Mouse (Mus musculus): ENCODE data around the gene Safb.
A peak's percentile ranks its signal among the peaks of the same experiment; 100 is the strongest.

The Safb gene

GRCm38 (mm10) chr17:56561866-56562265 is 22.8 kb upstream of the Safb start:
- DNase-seq = no peak

- no peak for DNase-seq
Measured at GRCm38 (mm10) chr17:56566293-56566692, 18.3 kb upstream of the Safb start.

- no peak for DNase-seq
Measured at GRCm38 (mm10) chr17:56566918-56567317, 17.7 kb upstream of the Safb start.

DNA sequence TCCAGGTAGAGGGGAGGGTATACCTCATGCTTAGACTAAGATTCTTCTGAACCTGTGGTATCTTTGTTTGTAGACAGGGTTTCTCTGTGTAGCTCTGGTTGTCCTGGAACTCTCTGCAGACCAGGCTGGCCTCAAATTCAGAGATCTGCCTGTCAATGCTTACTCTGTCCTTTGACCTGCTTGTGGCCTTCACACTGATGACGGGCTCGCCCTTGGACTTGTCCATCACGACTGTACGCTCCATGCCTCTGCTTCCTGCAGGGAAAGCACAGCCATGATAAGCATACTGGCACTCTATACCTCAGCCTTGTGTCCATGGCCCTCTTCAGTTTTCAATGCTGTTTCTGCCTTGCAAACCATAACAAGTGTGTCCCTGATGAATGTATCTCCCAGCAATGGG is 17.3 kb upstream of the Safb start:
- no peak for DNase-seq

DNA sequence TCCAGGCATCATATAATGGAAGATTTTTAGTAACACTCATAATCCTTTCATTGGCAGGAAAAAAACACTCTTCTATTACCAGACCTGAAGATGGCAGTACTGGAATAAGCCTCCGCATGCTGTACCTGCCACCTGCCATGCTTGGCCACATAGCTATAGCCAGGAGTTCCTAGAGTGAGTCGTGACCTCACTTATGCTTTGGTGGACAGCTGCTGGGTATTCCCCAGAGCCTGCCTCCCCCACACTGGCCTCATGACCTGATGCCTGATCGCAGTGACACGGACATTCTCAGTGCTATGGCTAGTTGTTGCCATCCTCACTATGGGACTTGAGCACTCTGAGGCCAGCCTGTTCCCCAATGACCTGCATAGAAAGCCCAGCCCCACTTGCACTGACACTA is 14.3 kb upstream of the Safb start:
- DNase-seq = no peak

- DNase-seq = peak; percentile 37 to 56
Measured at GRCm38 (mm10) chr17:56572154-56572553, 12.5 kb upstream of the Safb start.

DNA sequence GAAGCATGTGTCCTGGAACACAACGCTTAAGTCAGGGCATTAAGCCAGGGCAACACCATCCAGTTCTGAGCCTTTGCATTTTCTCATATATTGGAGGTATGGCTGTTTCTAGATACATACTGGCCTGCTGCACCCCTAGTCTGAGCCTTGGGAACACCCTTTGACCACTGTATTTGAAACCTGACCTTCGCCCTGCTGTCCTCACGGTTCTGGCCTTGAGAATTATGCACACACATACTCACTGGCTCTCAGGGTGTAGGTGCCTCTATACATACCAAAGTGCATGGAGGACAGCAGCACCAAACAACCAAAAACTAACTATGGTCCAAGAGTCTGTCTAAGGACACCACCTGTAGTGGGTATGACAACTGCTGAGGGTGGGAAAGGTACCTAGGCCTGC is 11.7 kb upstream of the Safb start:
- no peak for DNase-seq

DNA sequence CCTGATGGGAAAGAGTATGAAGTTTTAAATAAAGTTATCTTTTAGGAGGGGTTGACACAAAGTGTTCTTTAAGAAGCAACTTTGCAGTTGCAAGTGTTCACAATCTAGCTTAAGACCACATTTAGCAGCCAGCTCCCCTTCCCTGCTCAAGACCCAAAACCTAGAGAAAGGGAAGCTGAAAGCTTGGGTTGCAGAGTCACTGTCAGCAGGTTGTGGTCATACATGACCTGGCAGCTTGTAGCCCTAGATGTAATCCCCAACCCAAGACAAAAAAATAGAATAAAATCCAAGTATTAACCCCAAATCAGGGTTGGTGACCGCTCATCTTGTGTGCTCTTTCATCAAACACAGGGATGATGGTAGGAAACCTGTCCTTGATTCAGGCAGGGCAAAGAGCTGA is 1.6 kb upstream of the Safb start:
- no peak for DNase-seq

- no peak for DNase-seq
Measured at GRCm38 (mm10) chr17:56583611-56584256, 891 bp upstream of the Safb start.

DNA sequence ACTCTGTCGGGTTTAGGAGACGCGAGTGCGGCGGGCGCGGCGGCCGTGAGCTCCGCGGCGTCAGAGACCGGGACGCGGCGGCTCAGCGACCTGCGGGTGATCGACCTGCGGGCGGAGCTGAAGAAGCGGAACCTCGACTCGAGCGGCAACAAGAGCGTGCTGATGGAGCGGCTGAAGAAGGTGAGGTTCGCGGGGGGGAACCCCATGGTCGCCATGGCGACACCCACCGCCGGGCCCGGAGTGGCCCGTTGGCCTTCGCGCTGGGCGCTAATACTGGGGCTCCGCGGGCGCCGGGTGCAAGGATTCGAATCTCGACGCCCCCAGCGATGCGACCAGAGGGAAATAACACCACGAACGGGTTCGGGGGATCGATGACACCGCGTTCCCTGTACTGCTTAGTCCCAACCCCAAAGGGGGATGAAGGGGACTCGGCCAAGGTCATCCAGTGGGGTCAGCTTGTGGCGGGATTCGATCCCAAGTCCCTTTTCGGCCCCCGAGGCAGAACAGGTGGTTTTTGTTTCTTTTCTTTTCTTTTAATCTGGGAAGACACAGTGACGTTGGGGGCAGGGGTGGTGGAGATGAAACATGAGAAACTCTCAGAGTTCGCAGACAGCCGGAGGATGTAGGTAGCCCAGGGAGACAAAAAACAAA is 671 bp downstream of the Safb start:
- DNase-seq = peak; percentile 63 to 76

DNA sequence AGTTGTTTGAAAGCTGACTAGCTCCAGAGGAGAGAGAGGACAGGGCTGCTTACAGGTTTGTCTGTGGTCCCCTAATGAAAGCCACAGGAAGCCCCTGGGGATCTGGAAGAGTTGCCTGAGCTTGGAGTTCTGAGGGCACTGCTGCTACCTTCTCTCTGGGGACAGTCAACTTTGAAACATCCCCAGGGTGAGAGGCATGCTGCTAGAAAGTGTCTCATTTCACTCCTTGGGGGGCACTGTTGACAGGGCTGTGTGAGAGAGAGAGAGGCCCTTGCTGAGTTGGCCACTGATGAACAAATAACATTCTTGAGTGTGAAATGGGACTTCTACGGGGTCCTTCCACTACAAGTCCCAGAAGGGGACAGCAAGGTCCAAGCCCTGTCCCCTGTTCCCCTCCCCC is 3.1 kb downstream of the Safb start:
- DNase-seq = no peak

DNA sequence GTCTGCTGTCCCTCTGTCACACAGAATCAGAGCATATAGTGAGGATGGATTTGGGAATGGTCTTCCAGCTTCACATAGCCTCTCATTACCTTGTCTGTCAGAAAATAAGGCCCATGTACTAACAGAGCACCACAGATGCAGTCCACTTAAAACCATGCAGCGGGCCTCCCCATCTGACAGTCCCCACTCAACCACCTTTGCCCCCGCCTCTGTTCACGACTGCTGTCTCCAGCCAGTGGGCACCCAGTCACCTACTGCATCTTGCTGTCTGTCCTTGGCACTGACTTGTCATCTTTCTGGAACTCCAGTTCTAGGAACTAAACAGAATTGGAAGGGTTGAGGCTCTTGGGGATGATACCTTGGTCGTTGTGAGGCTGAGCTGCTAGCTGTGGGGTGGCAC is 4.3 kb downstream of the Safb start:
- no peak for DNase-seq

DNA sequence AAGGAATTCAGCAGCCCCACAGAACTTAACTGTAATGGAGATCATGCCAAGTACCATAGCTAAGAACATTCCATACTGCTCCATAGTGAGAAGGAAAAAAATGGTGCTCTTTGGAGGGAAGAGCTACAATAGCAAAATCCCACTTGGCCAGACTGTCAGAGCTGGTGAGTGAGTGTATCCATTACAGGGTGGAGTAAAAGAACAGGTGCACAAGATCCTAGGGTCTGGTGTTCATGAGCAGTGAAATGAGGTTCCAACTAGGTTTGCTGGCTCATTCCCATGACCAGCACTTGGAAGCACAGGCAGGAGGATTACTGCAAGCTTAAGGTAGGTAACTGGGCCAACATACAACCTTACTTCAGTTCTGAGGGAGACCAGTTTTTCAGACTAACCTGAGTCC is 7.9 kb downstream of the Safb start:
- no peak for DNase-seq

DNA sequence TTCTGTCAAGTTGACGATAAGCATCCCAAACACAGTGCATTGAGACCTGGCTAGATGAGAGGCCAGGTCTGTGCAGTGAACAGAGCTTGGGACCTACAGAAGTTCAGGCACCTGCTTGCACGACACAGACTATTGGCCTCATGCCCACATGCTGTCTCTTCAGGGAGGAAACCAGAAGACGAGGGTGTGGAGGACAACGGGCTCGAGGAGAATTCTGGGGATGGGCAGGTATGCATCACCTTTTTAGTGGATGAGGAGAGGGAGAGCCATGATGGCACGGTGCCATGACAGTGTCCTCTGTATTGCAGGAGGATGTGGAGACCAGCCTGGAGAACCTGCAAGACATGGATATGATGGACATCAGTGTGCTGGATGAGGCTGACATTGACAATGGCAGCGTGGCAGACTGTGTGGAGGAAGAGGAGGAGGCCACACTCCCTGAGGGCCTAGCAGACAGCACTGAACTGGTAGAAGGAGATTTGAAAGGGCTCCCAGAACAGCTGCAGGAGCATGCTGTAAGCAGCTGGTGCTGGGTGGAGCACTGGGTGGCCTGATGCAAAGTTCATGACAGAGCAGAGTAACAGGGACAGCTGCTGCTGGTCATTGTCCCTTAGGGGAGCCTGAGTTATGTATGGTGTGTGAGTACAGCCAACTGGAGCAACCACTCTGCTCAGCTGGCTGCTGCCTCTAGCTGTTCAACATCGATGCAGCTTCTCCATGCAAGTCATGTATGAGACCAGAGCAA is 9.1 kb downstream of the Safb start:
- DNase-seq = peak in 1 of 2 experiments; percentile 49

- no peak for DNase-seq
Measured at GRCm38 (mm10) chr17:56603186-56604069, 18.8 kb downstream of the Safb start.

DNA sequence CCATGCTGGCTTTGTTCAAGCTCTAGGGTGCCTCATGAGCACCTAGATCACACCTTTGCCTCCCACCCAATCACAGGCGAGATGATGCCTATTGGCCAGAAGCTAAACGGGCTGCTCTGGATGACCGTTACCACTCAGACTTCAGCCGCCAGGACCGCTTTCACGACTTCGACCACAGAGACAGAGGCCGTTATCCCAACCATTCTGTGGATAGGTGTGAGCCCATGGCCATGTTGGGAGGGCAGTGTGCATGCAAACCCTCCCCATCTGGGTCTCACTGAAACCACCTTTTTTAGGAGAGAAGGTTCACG is 19.4 kb downstream of the Safb start:
- no peak for DNase-seq

DNA sequence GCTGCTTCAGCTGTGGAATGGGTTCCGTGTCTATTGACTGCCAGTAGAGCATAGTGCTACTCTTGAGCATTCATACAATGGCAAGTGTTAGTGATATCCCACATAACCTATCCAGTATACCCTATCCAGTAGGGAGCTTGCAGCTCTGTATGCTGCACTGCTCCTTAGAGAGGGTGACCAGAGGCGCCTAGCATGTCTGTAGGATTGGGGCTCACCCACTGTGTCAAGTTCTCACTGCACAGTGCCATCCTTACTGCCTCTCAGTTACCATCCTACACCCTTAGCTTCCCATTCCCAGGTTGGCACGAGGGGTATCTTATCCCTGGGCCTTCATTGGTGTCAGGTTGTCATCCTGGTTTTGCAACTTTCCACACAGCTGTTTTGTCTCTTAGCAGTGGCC is 19.8 kb downstream of the Safb start:
- DNase-seq = no peak

DNA sequence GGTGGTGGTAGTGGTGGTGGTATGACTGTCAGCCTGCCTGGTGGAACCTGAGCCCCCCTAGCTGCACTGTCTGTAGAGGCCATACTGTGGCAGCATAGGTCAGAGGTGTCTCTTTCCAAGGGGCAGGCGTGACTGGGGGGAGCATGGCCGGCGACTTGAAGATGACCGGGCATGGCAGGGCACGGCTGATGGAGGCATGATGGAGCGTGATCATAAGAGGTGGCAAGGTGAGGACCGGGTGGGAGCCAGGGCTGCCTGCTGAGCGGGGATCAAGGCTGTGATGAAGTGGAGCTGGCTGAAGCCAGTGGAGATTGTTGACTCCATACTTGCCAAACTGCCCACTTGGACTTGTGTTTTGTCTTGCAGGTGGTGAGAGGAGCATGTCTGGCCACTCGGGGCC is 20.8 kb downstream of the Safb start:
- no peak for DNase-seq

DNA sequence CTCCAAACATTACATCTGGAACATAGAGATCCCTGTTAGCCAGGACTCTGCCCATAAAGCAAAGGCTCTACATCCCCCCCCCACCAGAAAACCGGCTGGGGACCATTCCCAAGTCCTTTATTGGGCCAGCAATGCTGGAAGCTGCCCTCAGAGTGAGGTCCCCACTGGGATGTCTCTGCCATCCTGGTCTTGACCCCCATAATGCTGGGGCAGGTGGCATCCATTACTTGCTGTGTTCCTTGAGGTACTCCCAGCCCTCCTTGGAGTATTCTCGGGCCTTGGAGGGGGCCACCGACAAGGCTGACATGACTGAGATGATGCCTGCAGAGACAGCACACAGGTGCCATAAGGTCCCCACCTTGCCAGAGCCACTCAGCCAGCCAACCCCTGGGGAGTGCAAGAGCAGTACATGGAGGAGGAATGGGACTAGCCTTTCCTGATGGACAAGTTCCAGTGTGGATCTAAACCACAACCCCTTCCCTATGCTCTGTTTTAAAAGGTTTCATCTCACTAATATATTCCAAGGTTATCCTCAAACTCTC is 23.0 kb downstream of the Safb start:
- DNase-seq = no peak

GRCm38 (mm10) chr17:56608699-56609098 is 24.1 kb downstream of the Safb start:
- peak in 1 of 2 experiments; percentile 18 for DNase-seq

DNA sequence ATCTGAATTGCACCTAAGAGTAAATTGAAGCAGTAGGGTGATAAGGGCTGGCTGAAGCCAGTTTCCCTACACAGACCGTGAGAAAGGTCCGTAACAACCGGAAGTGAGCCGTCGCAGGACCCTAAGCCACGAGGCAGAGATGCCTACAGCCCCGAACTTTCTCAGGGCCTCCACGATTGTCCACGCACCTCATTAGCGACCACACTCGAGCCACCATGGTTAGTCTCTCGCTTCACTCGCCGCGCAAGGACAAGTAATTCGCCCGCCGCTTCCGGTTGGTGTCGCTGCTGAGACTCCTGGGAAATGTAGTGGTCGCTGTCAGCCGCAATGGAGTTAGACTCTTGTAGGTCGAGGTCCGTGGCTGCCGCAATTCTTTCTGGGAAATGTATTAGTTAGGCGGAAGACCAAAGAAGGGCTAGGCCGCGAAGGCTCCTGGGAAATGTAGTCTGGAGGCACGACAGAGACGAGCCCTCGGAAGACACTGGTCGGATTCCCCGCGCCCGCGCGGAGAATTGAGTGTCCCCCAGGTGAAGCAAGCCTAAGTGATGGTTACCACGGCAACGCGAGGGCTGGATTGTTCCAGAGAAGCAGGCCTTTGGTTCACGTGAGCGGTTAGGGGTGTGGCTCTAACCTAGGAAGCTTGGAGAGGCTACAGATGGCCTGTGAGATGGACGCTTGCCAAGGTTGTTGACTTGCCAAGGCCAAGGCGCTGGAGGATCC is 25.0 kb downstream of the Safb start, which contains the start of gene 2410015M20Rik:
Gene 2410015M20Rik (minus strand): TSS at position 320 of the 720 bp plus-strand sequence.
- peak; percentile 94 to 96 for DNase-seq

DNA sequence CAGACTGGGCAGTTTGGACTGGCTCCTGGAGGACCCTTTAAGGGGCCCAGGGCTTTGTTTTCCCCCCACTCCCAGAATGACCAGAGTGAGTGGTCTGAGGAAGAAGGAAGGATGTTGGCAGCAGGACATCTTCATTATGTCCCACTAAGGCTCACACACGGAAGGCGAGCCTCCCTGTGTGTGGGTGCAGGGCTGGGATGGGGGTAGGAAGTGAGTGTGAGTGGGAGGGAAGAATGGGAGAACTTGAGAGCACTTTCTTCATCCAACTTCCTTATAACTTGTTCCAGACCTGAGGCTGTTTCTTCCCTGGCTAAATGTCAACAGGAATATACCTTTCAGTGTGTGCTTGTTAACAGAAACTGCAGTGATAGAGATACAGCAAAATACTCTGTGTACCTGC is 26.7 kb downstream of the Safb start:
- no peak for DNase-seq
